Mouse (Mus musculus): ENCODE results near the gene Aaed1.
A peak's percentile ranks its signal among the peaks of the same experiment; 100 is the strongest.

Gene Aaed1

DNA sequence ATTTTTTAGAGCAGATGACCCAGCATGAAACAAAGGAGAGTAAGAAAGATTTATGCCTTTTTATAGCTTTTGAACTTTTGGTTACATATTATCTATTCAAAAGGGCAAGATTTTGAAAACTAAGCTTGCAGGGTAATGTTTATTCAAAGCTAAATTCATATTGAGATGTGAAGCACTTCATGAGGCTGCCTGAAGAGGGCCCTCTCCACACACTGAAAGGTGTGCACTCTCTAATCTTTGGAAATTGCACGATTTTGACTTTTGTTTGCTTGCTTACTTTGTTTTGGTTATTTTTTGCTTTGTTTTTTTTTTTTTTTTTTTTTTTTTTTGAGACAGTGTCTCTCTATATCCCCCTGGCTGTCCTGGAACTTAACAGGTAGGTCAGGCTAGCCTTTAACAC lies 62.1 kb downstream of the Aaed1 start:
- DNase-seq (ENCODE audit: low read depth, low spot score) = peak; percentile 46

DNA sequence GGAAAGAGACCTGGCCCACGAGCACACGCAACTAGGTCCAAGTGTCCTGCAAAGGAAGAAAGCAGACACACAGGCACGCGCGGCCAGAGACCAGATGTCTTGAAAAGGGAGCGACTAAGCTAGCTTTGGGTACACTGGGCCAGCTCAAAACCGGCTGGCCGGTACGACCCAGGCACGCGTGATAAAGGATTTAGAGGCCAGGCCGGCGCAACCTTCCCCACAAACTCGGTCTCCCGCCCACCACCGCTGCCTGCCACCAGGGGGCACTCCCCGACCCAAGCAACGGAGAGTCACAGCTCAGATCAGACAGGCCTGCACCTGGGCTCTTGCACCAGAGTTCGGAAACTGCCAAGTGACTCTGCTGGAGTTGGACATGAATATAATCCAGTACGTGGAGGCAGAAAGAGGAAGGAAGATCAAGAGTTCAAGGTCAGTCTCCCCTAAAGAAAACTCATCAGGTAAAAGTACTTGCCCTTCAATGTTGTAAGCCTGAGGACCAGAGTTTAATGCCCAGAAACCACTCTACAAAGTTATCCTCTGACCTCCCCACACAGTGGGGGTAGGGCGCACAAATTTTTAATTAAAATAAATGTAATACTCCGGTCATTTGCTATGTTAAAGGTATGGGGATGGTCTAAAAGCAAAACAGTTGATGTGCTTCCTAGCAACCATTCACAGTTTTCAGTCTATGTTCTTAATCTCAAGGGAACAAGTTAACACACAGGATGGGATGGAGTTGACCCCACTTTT lies 63.6 kb downstream of the Aaed1 start:
- peak; percentile 81 for DNase-seq (ENCODE audit: low read depth, low spot score)

DNA sequence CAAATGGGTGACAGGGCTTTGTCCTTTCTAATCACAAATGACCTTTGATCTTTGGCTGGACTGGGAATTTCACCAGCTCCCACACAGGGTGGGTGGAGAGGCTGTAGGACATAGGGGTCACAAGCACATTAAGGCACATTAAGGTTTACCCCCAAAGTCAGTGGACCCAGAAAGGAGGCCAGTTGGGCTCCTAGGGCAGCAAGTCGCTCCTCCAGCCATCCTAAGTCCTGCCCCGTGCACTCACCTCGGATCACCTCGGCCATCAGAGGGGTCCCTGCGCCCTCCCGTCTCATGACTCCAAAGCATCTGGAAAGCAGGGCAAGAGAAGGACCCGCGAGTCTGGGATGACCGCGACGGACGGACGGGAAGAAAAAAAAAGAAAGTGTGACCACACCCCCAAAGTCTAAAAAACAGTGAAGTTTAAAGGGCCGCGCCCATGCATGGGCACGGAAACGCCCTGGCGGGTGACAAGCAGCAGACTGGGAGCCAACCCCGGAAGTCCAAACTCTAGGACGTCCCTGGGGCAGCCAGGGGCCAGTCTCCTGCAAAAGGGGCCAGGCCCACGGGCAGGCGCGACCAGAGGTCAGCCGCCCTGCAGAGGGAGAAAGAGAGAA lies 64.2 kb downstream of the Aaed1 start:
- DNase-seq (ENCODE audit: low read depth, low spot score) = peak; percentile 46

DNA sequence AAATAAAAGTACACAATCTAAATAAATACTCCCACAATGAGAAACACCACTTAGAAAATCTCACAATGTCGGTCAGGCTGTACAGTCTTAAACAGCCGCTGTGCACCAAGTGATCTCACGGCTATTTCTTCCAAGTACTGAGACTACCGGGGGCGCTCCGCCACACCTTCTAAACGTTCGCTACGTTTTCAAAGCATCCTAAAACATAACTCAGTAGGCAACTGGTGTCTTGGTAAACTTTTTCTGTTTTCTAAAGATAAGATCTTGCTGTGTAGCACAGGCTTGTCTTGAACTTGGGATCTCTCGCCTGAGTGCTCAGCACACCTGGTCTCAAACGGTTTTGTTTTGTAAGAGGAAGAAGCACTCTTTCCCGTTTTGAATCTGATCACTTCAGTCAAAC lies 66.4 kb downstream of the Aaed1 start:
- no peak for DNase-seq (ENCODE audit: low read depth, low spot score)

DNA sequence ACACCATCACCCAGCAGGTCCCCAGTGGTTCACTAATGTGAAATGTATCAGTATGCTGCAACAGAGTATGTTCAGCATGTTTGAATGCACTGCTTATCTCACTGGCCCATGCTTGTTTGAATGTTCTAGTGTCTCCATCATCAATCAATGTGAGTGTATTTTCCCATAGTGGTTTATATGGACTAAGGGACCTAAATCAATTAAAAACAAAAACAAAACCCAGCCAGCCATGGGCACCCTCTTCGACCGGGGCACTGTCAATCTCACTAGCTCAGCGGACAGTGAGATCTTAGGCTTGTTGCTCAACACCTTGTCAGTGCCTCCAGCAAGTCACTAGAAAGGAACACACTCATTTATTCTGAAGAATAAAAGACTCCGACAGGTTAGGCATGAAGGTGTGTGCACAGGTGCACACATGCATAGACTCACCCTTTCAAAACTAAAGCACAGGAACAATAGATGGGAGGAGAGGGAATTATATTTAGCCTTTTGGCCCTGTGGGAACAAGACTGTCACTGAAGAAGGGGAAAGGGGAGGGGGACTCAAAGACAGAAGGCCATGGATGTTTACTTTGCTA lies 67.7 kb downstream of the Aaed1 start:
- no peak for DNase-seq (ENCODE audit: low read depth, low spot score)

DNA sequence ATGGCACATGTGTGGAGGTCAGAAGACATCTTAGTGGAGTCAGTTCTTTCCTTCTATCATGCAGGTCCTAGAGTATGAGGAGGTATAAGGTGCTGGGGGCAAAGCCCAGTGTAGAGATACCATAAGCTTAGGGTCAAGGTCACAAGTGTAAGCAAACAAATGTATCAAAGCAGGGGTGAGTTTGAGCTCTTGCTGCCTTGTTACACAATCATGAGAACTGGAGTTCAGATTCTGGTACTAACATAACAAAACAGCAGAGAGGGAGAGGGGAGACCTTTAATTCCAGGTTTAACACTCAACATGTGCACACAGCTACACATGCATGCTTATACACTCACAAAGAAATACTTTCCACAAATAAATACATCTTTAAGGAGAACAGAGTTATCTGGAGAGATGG lies 69.8 kb downstream of the Aaed1 start:
- no peak for DNase-seq (ENCODE audit: low read depth, low spot score)

DNA sequence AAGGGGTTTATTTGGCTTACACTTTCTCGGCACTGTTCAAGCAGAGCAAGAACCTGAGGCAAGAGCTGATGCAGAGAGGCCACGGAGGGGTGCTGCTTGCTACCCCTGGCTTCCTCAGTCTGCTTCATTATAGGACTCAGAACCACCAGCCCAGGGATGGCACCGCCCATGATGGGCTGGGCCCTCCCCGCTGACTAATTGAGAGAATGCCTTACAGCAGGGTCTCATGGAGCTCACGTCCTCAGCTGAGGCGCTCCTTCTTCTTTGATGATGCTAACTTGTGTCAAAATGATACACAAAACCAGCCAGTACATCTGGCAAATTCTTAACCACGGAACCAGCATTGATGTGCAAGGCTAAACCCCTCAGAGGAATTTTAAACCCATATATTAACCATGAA lies 71.9 kb downstream of the Aaed1 start:
- no peak for DNase-seq (ENCODE audit: low read depth, low spot score)

DNA sequence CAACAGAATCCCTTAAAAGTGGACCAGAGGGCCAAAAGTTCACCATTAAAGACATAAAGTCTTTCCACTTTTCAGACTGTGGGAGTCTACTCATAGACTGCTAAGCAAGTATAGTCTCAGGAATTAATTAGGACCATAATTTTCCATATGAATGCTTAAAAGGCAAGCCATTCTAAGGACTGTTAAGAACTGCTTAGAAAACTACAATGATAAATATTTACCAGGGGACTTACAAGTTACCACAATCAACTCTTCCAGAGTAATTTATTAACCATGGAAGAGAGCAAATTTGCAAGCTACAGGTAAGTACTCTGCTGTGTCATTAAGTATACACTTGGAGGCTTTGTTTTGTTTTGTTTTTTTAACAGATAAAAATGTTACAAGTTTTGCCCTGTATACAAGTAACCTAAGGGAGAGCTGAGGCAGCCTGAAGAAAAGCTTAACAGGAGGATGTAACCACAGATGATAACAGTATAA lies 74.8 kb downstream of the Aaed1 start:
- no peak for DNase-seq (ENCODE audit: low read depth, low spot score)

DNA sequence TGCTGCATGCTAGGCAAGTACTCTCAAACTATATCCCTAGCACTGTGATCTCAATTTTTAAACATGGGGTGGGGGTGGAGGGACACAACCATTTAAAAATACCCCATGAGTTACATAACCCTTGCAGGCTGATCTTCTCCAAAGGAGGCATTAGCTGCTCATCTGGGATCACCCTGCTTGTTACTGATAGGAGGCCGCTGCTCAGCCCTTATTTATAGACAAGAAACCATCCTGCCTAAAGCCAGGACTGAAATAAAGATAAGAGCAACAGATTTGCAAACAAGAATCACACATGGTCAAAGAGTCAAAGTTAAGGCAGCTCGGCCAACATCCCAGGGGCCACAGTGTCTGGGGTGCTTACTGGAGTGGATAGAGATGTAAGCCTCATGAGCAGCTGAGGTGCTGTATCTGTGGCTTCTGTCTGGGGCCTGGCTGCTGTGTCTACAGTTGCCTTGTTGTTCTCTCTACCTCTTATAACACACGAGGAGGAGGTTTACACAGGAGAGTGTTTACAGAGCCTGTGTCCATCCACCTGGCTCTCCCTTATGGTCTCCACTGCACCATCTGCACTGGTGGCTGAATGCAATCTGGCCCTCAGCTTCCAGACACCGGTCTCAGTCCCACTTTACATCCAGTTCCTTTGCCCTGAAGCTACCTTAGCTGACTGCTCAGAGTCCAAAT lies 75.4 kb downstream of the Aaed1 start:
- DNase-seq (ENCODE audit: low read depth, low spot score) = no peak

DNA sequence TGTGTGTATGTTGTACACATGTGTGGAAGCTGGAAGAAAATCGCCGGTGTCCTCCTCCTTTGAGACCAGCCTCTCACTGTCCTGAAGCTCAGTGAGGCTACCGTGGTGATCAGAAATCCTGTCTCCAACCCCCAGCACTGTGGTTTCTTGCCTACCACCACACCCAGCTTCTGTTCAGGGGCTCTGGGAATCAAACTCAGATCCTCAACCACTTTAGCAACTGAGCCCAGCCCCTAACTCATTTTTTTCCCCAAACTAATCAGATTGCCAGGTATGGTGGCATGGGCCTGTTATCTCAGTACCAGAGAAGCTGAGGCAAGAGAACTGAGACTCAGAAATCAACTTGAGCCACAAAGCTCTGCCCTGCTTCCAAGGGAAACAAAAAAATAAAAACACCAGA lies 76.7 kb downstream of the Aaed1 start:
- no peak for DNase-seq (ENCODE audit: low read depth, low spot score)

DNA sequence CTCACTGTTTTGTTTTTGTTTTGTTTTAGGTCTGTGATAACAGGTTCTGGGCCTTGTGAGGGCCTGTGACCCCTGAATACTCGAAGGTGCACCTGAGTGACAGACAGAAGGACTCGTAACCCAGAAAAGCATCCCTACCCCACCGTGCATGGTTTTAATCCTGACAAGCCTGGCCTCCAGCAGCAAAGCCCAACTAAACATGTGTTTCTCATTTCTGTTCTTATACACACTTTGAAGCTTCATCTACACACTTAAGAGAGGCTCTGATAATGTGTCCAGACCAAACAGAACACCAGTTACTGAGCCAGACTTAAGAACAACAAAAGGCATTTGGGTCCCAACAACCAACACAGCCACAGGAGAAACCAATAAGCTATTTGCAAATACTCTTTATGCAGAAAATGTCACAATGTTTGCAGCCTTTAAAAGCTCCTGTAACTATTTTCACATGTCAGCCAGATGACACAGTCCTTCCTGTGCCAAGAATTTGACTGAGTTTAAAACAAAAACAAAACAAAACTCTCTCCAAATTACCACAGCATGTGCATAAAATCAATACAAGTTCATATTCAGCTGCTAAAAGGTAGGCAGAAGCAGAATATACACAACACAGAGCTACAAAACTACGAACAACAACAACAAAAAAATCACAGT lies 77.3 kb downstream of the Aaed1 start:
- no peak for DNase-seq (ENCODE audit: low read depth, low spot score)

DNA sequence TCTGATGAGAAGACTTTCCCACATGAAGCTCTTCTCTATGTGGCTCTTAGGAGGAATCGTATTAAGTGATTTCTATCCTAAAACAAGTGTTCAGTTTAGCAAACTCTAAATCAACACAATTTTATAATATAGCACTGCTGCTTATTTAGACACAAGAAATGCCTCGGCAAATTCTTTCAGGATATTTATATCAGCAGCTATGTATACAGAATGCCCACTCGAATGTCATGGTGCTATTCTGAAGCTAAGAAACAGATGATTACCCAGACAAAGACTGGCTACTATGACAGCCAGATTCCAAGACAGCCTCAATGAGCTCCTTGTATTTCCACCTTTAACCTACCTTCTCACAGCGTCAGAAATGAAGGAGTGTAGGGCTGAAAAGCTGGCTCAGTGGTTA lies 79.4 kb downstream of the Aaed1 start:
- no peak for DNase-seq (ENCODE audit: low read depth, low spot score)

DNA sequence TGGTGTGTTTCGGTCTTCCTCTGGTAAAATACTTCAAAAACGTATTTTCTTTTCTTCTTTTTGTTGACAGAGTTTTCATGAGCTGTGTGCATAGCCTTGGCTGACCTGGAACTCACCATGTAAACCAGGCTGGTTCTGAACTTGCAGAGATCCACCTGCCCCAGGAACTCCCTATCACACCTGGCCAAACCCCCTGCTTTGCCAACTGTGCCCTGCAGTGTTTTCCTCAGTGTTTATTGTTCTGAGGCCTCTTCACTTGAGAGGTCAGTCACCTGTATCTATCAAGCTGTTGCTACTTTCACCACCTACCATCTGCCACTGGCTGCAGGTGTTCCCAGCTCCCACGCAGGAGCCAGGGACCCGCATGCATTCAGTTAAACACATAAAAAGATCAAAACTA lies 85.8 kb downstream of the Aaed1 start:
- no peak for DNase-seq (ENCODE audit: low read depth, low spot score)

DNA sequence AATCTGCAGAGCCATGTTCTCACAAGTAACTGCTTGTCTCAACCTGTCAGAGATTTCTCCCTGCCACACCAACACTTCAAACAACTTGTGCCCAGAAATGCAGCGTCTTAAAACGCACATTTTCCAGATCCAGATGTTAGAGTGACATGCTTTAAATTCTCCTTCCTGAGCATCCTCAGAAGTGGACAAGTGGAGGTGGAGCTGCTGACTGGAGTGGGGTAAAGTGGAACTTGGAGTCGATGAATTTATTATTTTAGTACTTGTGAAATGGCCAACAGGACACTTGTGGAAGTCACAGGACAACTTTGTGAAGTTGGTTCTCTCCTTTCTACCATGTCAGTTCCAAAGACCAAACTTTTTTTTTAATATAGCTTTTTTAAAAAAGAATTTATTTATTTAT lies 86.8 kb downstream of the Aaed1 start:
- DNase-seq (ENCODE audit: low read depth, low spot score) = no peak
